Mouse (Mus musculus) hematopoietic stem cell, adult 5-6 weeks (primary cell): ENCODE data around the gene Gpr82. TPM values are rescaled to one million over a fixed set of nuclear protein-coding genes. Genes with fewer than 3 reads are reported as not detected.

ENCODE experiments used
- ATAC-seq, 2 experiments: fragments of 125-278 bp in 1 of 2; replicated peaks in 1 of 2; 2 replicates each; pipeline ENCODE4 v1.8.0; 2016 to 2017; ENCODE audit warnings: inconsistent platforms in 2 of 2, mild to moderate bottlenecking in 2 of 2, moderate number of reproducible peaks in 2 of 2, low read depth in 1 of 2, moderate TSS enrichment in 1 of 2; ENCODE audit not compliant: low FRiP score in 2 of 2, poor library complexity in 2 of 2, severe bottlenecking in 2 of 2, insufficient read depth in 1 of 2, low TSS enrichment in 1 of 2
- total RNA-seq: library from RNA; stranded (forward); fragments of 172-1452, 232-1000 nt; gene quantifications from 2 replicates; pipeline ENCODE4 v1.2.3, GENCODE M21; 2017

Gene Gpr82
- total RNA-seq = not detected in 2 replicates

- ATAC-seq = no peak
These were observed at the start of gene Gpr82 for GRCm38 (mm10) chrX:13661063-13661462. Gpr82 (plus strand) TSS chrX:13661363.

GRCm38 (mm10) chrX:13612115-13612514 lies 49.0 kb upstream of the Gpr82 start:
- no peak for ATAC-seq

- ATAC-seq = peak in 1 of 2 experiments; percentile 42; a peak in 1 of 4 replicates
These were observed 44.4 kb upstream of the Gpr82 start for GRCm38 (mm10) chrX:13616726-13617125.

- ATAC-seq = no peak
These were observed 43.9 kb upstream of the Gpr82 start for GRCm38 (mm10) chrX:13617294-13617693.

GRCm38 (mm10) chrX:13618476-13618875 lies 42.7 kb upstream of the Gpr82 start:
- no peak for ATAC-seq

GRCm38 (mm10) chrX:13621473-13621872 lies 39.7 kb upstream of the Gpr82 start:
- no peak for ATAC-seq

GRCm38 (mm10) chrX:13622654-13623053 lies 38.5 kb upstream of the Gpr82 start:
- no peak for ATAC-seq

- ATAC-seq = peak; percentile 46 to 53; a peak in 1 of 4 replicates
These were observed 29.4 kb upstream of the Gpr82 start, which contains the start of gene Gpr34 for GRCm38 (mm10) chrX:13631599-13632283. Gpr34 (plus strand) TSS chrX:13632089.

- ATAC-seq = no peak; a peak in 1 of 4 replicates
These were observed 24.8 kb upstream of the Gpr82 start for GRCm38 (mm10) chrX:13636398-13636797.

- no peak for ATAC-seq
These were observed 22.3 kb upstream of the Gpr82 start for GRCm38 (mm10) chrX:13638894-13639293.

GRCm38 (mm10) chrX:13651889-13652288 lies 9.3 kb upstream of the Gpr82 start:
- no peak for ATAC-seq

GRCm38 (mm10) chrX:13652291-13652690 lies 8.9 kb upstream of the Gpr82 start:
- peak in 1 of 2 experiments; percentile 22; a peak in 1 of 4 replicates for ATAC-seq

GRCm38 (mm10) chrX:13655005-13655421 lies 6.2 kb upstream of the Gpr82 start:
- peak; percentile 90 to 91 for ATAC-seq

- no peak for ATAC-seq
These were observed 5.3 kb upstream of the Gpr82 start for GRCm38 (mm10) chrX:13655906-13656305.

GRCm38 (mm10) chrX:13656721-13657120 lies 4.4 kb upstream of the Gpr82 start:
- no peak for ATAC-seq

- ATAC-seq = no peak
These were observed 2.5 kb upstream of the Gpr82 start for GRCm38 (mm10) chrX:13658616-13659140.

GRCm38 (mm10) chrX:13659201-13659890 lies 1.8 kb upstream of the Gpr82 start:
- ATAC-seq = 0 out of 4 replicates have a peak, but pooled peaks of 1 of the 2 experiments have one; percentile 27

- no peak for ATAC-seq
These were observed 7.7 kb downstream of the Gpr82 start for GRCm38 (mm10) chrX:13668867-13669266.
